Mouse (Mus musculus): ENCODE measurements at regions not wholly inside any gene's neighbourhood (a gene's known extent, or its start where the extent isn't known, plus 50 kb on each side); places are given as distances from the start of the nearest gene placed in this dataset.

DNA sequence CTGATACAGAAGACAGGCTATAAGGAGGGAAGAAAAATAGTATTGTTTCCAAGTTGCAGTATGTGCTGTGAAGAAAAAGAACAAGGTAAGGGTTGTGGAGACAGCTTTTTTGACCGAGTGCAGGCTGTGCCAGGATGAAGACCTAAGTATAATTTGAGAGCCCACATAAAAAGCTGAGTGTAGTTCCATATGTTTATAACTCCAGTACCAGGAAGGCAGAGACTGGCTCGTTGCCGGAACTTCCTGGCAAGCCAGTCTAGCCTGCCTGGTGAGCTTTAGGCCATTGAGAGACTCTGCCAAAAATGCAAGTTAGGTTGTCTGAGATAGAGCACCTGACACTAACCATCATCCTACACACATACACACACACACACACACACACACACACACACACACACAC is 308.7 kb upstream of the Arhgap42 start:
- no peak for TF ChIP-seq CTCF (IDR thresholded peaks at IDR 0.05; ENCODE audit: low read depth)
- TF ChIP-seq EP300 (IDR thresholded peaks at IDR 0.05; ENCODE audit: low read depth) = no peak

All from liver, embryonic 14.5 days (tissue).